26 mouse cellular contexts compared by ENCODE assay signal in the genomic region with DNA sequence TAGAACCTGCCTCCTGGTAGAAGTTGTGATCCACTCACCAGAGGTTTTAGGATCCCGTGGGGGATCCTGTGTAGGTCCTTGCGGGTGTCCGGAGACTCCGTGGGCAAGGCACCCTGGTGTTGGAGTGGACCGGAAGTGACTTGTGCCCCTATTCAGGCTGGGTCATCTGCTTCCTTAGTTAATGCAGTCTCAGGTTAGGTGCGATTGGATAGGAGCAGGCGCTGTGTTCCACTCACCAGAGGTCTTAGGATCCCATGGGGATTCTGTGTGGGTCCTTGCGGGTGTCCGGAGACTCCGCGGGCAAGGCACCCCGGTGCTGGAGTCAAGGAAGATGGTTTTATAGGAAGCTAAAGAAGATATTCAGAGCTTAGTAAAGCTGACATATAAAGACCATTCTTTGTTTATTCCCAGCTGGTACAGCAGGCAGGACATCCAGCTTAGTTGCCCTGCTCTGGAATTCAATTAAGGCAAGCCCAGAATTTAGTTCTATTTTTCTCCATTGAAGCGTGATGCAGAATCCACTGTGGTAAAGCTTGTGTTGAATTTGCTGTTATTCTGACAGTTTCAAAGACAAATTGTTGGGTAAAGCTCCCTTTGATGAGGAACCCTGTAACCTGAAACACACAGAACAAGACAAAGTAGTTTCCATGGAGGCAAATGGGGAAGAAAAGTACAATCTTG. TPM values are rescaled to one million over a fixed set of nuclear protein-coding genes. Genes with fewer than 3 reads are reported as not detected.
DNase-seq lines count a peak whose midpoint lies in the region; ATAC-seq and TF ChIP-seq lines count a peak whose summit lies in the region.
"Had no signal": no experiment of that assay in that cellular context is flagged by ENCODE, and none has a peak within 500 bp of the region (broad histone marks: within the 10 kb centered on the region; RNA-seq: fewer than 3 reads in every experiment).

No protein-coding gene starts in this region.

- peak; percentile 17 for DNase-seq in embryonic facial prominence, embryonic 14.5 days (ENCODE audit: low spot score)
- DNase-seq in embryonic facial prominence, embryonic 10.5 days (ENCODE audit: low spot score), result no peak
- DNase-seq in hindbrain, embryonic 14.5 days (ENCODE audit: low spot score), result no peak
- DNase-seq in brain, embryonic 14.5 days (ENCODE audit: low read depth), result peak; percentile 72
- peak; percentile 14 for DNase-seq in retina, embryonic 14.5 days (ENCODE audit: low spot score)
- no peak for DNase-seq in cerebellum, adult 2 months
- DNase-seq: cerebellum, adult 11-12 months; cerebellum, postnatal 14 days; gastrocnemius, adult 2 months; heart, postnatal 4 days; kidney, adult 18-20 months; layer of hippocampus, adult 9-11 months; liver, embryonic 13.5 days; lung, adult 2 months; lung, postnatal 14 days; thymus, postnatal 14 days had no signal

- no peaks in the 10 kb centered on the region for H3K4me1 ChIP-seq in embryonic facial prominence, embryonic 14.5 days (ENCODE audit: control insufficient read depth, insufficient read depth, low read length)
- H3K4me1 ChIP-seq in embryonic facial prominence, embryonic 10.5 days, result no peaks in the 10 kb centered on the region
- no peaks in the 10 kb centered on the region for H3K4me1 ChIP-seq in hindbrain, embryonic 14.5 days (replicated peaks; ENCODE audit: control insufficient read depth, insufficient read depth, low read length)
- H3K4me1 ChIP-seq in hindbrain, embryonic 16.5 days (ENCODE audit: control insufficient read depth, insufficient read depth, low read depth, low read length), result no peaks in the 10 kb centered on the region
- no peaks in the 10 kb centered on the region for H3K4me1 ChIP-seq in cerebellum, adult 2 months (ENCODE audit: control insufficient read depth, insufficient read depth, low read length)
- H3K4me1 ChIP-seq: embryonic facial prominence, embryonic 12.5 days; heart, embryonic 15.5 days; liver, embryonic 13.5 days had no signal

- no peak overlapping the region for H3K4me2 ChIP-seq in embryonic facial prominence, embryonic 14.5 days (ENCODE audit: low read depth, low read length)
- H3K4me2 ChIP-seq in hindbrain, embryonic 14.5 days (replicated peaks), result no peak overlapping the region
- no peak overlapping the region for H3K4me2 ChIP-seq in hindbrain, embryonic 16.5 days (ENCODE audit: low read length)
- H3K4me2 ChIP-seq: embryonic facial prominence, embryonic 12.5 days; heart, embryonic 15.5 days; liver, embryonic 13.5 days had no signal

- no peaks in the 10 kb centered on the region for H3K27me3 ChIP-seq in embryonic facial prominence, embryonic 14.5 days (replicated peaks; ENCODE audit: control insufficient read depth, insufficient read depth, low read length)
- no peaks in the 10 kb centered on the region for H3K27me3 ChIP-seq in embryonic facial prominence, embryonic 10.5 days (replicated peaks; ENCODE audit: low read depth, poor library complexity, severe bottlenecking)
- no peaks in the 10 kb centered on the region for H3K27me3 ChIP-seq in hindbrain, embryonic 14.5 days (ENCODE audit: control insufficient read depth, insufficient read depth, low read length)
- no peaks in the 10 kb centered on the region for H3K27me3 ChIP-seq in hindbrain, embryonic 16.5 days (replicated peaks; ENCODE audit: control insufficient read depth, insufficient read depth, low read length)
- no peaks in the 10 kb centered on the region for H3K27me3 ChIP-seq in cerebellum, adult 2 months (ENCODE audit: control insufficient read depth, insufficient read depth, low read length)
- H3K27me3 ChIP-seq: embryonic facial prominence, embryonic 12.5 days; heart, embryonic 15.5 days; liver, embryonic 13.5 days had no signal

- no peak for TF ChIP-seq CTCF in brain, embryonic 14.5 days (IDR thresholded peaks at IDR 0.05; ENCODE audit: borderline replicate concordance, extremely low read depth, insufficient read depth, insufficient read length)
- no peak for TF ChIP-seq CTCF in cerebellum, adult 2 months (IDR thresholded peaks at IDR 0.05; ENCODE audit: borderline replicate concordance, insufficient read depth, low read depth, low read length)

- no peak overlapping the region for H3K27ac ChIP-seq in embryonic facial prominence, embryonic 14.5 days (replicated peaks; ENCODE audit: low read depth, low read length)
- no peak overlapping the region for H3K27ac ChIP-seq in embryonic facial prominence, embryonic 10.5 days (replicated peaks)
- no peak overlapping the region for H3K27ac ChIP-seq in hindbrain, embryonic 14.5 days
- H3K27ac ChIP-seq in hindbrain, embryonic 16.5 days (ENCODE audit: low read depth, low read length), result no peak overlapping the region
- H3K27ac ChIP-seq in cerebellum, adult 2 months (ENCODE audit: insufficient read depth, low read length), result no peak overlapping the region
- H3K27ac ChIP-seq: embryonic facial prominence, embryonic 12.5 days; gastrocnemius, adult 2 months; heart, embryonic 15.5 days; left cerebral cortex, adult 2 months; liver, embryonic 13.5 days had no signal

- no peaks in the 10 kb centered on the region for H3K36me3 ChIP-seq in embryonic facial prominence, embryonic 14.5 days (ENCODE audit: control insufficient read depth, insufficient read depth, low read length)
- H3K36me3 ChIP-seq in embryonic facial prominence, embryonic 10.5 days (replicated peaks), result no peaks in the 10 kb centered on the region
- H3K36me3 ChIP-seq in hindbrain, embryonic 14.5 days (replicated peaks; ENCODE audit: control insufficient read depth, insufficient read depth), result no peaks in the 10 kb centered on the region
- H3K36me3 ChIP-seq in hindbrain, embryonic 16.5 days (ENCODE audit: control insufficient read depth, insufficient read depth, low read length), result no peaks in the 10 kb centered on the region
- H3K36me3 ChIP-seq: embryonic facial prominence, embryonic 12.5 days; heart, embryonic 15.5 days; liver, embryonic 13.5 days had no signal

- TF ChIP-seq POLR2A in brain, embryonic 14.5 days (IDR thresholded peaks at IDR 0.05; ENCODE audit: borderline replicate concordance, extremely low read depth, insufficient read depth, insufficient read length, poor library complexity, severe bottlenecking), result no peak
- TF ChIP-seq POLR2A in cerebellum, adult 2 months (IDR thresholded peaks at IDR 0.05; ENCODE audit: borderline replicate concordance, insufficient read depth, low read length), result no peak

- H3K9me3 ChIP-seq in embryonic facial prominence, embryonic 14.5 days (ENCODE audit: control insufficient read depth, low read length), result peaks cover 11% of the 10 kb centered on the region; the same call in 1 of the 2 replicates
- H3K9me3 ChIP-seq in embryonic facial prominence, embryonic 10.5 days, result peaks cover 27% of the 10 kb centered on the region
- 0 out of 2 replicates have a peak, but pooled peaks cover 12% of the 10 kb centered on the region for H3K9me3 ChIP-seq in hindbrain, embryonic 14.5 days (ENCODE audit: control insufficient read depth, low read length)
- no peaks in the 10 kb centered on the region for H3K9me3 ChIP-seq in hindbrain, embryonic 16.5 days (ENCODE audit: control insufficient read depth, low read length)

- H3K4me3 ChIP-seq in embryonic facial prominence, embryonic 14.5 days (ENCODE audit: low read depth, low read length), result no peak overlapping the region
- H3K4me3 ChIP-seq in embryonic facial prominence, embryonic 10.5 days, result no peak overlapping the region
- H3K4me3 ChIP-seq in hindbrain, embryonic 14.5 days (replicated peaks; ENCODE audit: low read length), result no peak overlapping the region
- H3K4me3 ChIP-seq in hindbrain, embryonic 16.5 days (ENCODE audit: low read length), result no peak overlapping the region
- H3K4me3 ChIP-seq in cerebellum, adult 2 months (replicated peaks; ENCODE audit: insufficient read depth, low read depth, low read length), result no peak overlapping the region
- H3K4me3 ChIP-seq: embryonic facial prominence, embryonic 12.5 days; erythroblast, embryonic 14.5 days; gastrocnemius, adult 2 months; heart, embryonic 15.5 days; left cerebral cortex, adult 2 months; liver, embryonic 13.5 days had no signal

- no peak for ATAC-seq in embryonic facial prominence, embryonic 14.5 days (ENCODE audit: low read depth)
- ATAC-seq in hindbrain, embryonic 14.5 days (ENCODE audit: low FRiP score), result 0 out of 2 replicates have a peak, but pooled peaks have one; percentile 43
- no peak for ATAC-seq in hindbrain, embryonic 16.5 days
- ATAC-seq: inflammation-experienced regulatory T-cells, adult 6 months had no signal

- 86% methylated on average over 13 of the region's 13 CpGs for WGBS in embryonic facial prominence, embryonic 14.5 days
- WGBS in embryonic facial prominence, embryonic 10.5 days, result 88% methylated on average over 13 of the region's 13 CpGs
- 86% methylated on average over 13 of the region's 13 CpGs for WGBS in hindbrain, embryonic 14.5 days
- 83% methylated on average over 13 of the region's 13 CpGs for WGBS in hindbrain, embryonic 16.5 days
- 83% methylated on average over 13 of the region's 13 CpGs for WGBS in cerebellum, adult 2 months

- H3K9ac ChIP-seq in embryonic facial prominence, embryonic 14.5 days (ENCODE audit: low read depth, low read length), result no peak overlapping the region
- H3K9ac ChIP-seq in hindbrain, embryonic 14.5 days, result no peak overlapping the region
- no peak overlapping the region for H3K9ac ChIP-seq in hindbrain, embryonic 16.5 days (ENCODE audit: low read depth, low read length)
- H3K9ac ChIP-seq: embryonic facial prominence, embryonic 12.5 days; heart, embryonic 15.5 days; liver, embryonic 13.5 days had no signal

RNA-seq across cellular contexts. Expression of a gene that starts 10.3 kb away (rescaled TPM):
- 0.11 and 0.22 TPM in 2 replicates for polyA plus RNA-seq in embryonic facial prominence, embryonic 14.5 days (2014; fragmentation: Nextera tagmentation; extraction: Ambion mirVana)
- not detected in 2 replicates for polyA plus RNA-seq in embryonic facial prominence, embryonic 10.5 days (2016; fragmentation: Nextera tagmentation; extraction: Ambion mirVana)
- polyA plus RNA-seq in hindbrain, embryonic 14.5 days (2014; fragmentation: Nextera tagmentation; extraction: Ambion mirVana), result 0.47 TPM in 1 of 2 replicates, not detected in the other
- polyA plus RNA-seq in hindbrain, embryonic 16.5 days (2015; fragmentation: Nextera tagmentation; extraction: Ambion mirVana), result 0.16 TPM in 1 of 2 replicates, not detected in the other
- polyA plus RNA-seq in brain, embryonic 14.5 days (2012; rRNA removed), result 0.05 TPM in 1 of 2 replicates, not detected in the other
- polyA plus RNA-seq in cerebellum, adult 2 months (2012; rRNA removed), result 0.11 and 0.39 TPM in 2 replicates
- polyA plus RNA-seq: embryonic facial prominence, embryonic 12.5 days; erythroblast, embryonic 14.5 days; inflammation-experienced regulatory T-cells, adult 6 months; neural tube, embryonic 11.5 days had no signal

RNA-seq across cellular contexts. Expression of a gene that starts 41.7 kb away (rescaled TPM):
- polyA plus RNA-seq in embryonic facial prominence, embryonic 14.5 days (2014; fragmentation: Nextera tagmentation; extraction: Ambion mirVana), result not detected in 2 replicates
- not detected in 2 replicates for polyA plus RNA-seq in embryonic facial prominence, embryonic 10.5 days (2016; fragmentation: Nextera tagmentation; extraction: Ambion mirVana)
- polyA plus RNA-seq in hindbrain, embryonic 14.5 days (2014; fragmentation: Nextera tagmentation; extraction: Ambion mirVana), result not detected in 2 replicates
- 0.10 TPM in 1 of 2 replicates, not detected in the other for polyA plus RNA-seq in hindbrain, embryonic 16.5 days (2015; fragmentation: Nextera tagmentation; extraction: Ambion mirVana)
- not detected in 2 replicates for polyA plus RNA-seq in brain, embryonic 14.5 days (2012; rRNA removed)
- polyA plus RNA-seq in cerebellum, adult 2 months (2012; rRNA removed), result not detected in 2 replicates
- polyA plus RNA-seq: embryonic facial prominence, embryonic 12.5 days; erythroblast, embryonic 14.5 days; frontal cortex, adult 2 months; heart, embryonic 15.5 days; inflammation-experienced regulatory T-cells, adult 6 months; limb, embryonic 14.5 days; liver, embryonic 13.5 days; neural tube, embryonic 11.5 days; spleen, adult 2 months had no signal

Comparison
In these comparisons a context has a peak if more than half of its experiments do, and no peak if none do; other contexts are left out.
1. DNase-seq: peak in embryonic facial prominence, embryonic 14.5 days (single experiment), brain, embryonic 14.5 days (single experiment) and retina, embryonic 14.5 days (single experiment); none in embryonic facial prominence, embryonic 10.5 days (single experiment), hindbrain, embryonic 14.5 days (single experiment) and cerebellum, adult 2 months (0 of 2).